Mouse (Mus musculus): ENCODE data around the gene Mycbp2.

- no peak for TF ChIP-seq ZKSCAN1 (IDR thresholded peaks at IDR 0.05; ENCODE audit: borderline replicate concordance, low read depth, low read length)
- no peak for TF ChIP-seq POLR2A (IDR thresholded peaks at IDR 0.05; ENCODE audit: low read depth, low read length)
- no peak for TF ChIP-seq CHD2 (IDR thresholded peaks at IDR 0.05; ENCODE audit: low read length)
- TF ChIP-seq IRF4 (IDR thresholded peaks at IDR 0.05; ENCODE audit: low read depth, low read length): no peak
- no peak for TF ChIP-seq JUND (conservative IDR thresholded peaks at IDR 0.05; ENCODE audit: low read depth, low read length)
- no peak for TF ChIP-seq CTCF (conservative IDR thresholded peaks at IDR 0.05 in 1 of 2, IDR thresholded peaks at IDR 0.05 in 1 of 2; ENCODE audit: low read depth in 2 of 2, low read length in 2 of 2)
- TF ChIP-seq MXI1 (IDR thresholded peaks at IDR 0.05; ENCODE audit: low read depth, low read length): no peak
- no peak for TF ChIP-seq MAX (IDR thresholded peaks at IDR 0.05; ENCODE audit: low read length)
- no peak for TF ChIP-seq EP300 (IDR thresholded peaks at IDR 0.05; ENCODE audit: low read length)
- no peak for TF ChIP-seq ETS1 (conservative IDR thresholded peaks at IDR 0.05; ENCODE audit: low read depth, low read length)
- TF ChIP-seq UBTF (IDR thresholded peaks at IDR 0.05; ENCODE audit: low read depth, low read length): no peak
- no peak for TF ChIP-seq RAD21 (IDR thresholded peaks at IDR 0.05; ENCODE audit: low read depth, low read length)
- no peak for TF ChIP-seq ELF1 (IDR thresholded peaks at IDR 0.05; ENCODE audit: low read depth, low read length)
Observed at GRCm38 (mm10) chr14:103221751-103222150, 124.9 kb downstream of the Mycbp2 start.

Data from CH12.LX (cell line).